Mouse (Mus musculus): ENCODE data around the gene Atad1. TPM values are rescaled to one million over a fixed set of nuclear protein-coding genes. Genes with fewer than 3 reads are reported as not detected.
A peak's percentile ranks its signal among the peaks of the same experiment; 100 is the strongest.
"Not testable (repeated sequence)": the region's sequence is repeated elsewhere in the genome, so short reads cannot be mapped to it uniquely, and the experiment has no call there.

The Atad1 gene
- 64.1 and 66.5 TPM in 2 replicates for polyA plus RNA-seq (2014; fragmentation: Nextera tagmentation; extraction: Ambion mirVana)

DNA sequence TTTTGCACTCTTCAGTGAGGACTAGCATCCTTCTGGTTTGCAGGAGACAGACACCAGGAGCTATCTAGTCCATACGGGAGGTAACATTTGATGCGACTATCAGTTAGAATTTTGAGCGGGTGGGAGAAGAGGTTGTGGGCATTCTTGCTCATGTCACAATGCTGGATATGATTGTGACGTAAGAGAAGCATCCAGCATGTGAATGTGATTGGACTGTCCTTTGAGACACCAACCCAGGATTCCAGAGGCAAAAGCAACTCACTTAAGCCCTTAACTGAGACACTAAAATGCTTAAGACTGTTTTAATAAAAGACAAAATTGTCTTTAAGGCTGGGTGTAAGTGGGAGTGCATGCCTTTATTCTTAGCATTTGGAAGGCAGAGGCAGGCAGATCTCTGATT lies at the start of gene Atad1:
TSS of gene Atad1 (minus strand) at position 101 of the 400 bp plus-strand sequence.
- WGBS = 92% methylated on average over 4 of the region's 4 CpGs
- no peak within 1 kb of the TSS for H3K4me3 ChIP-seq (ENCODE audit: low read depth, low read length)
- DNase-seq (ENCODE audit: low spot score) (no peak), ATAC-seq (ENCODE audit: low read depth) (no peak)
- H3K9me3 ChIP-seq (ENCODE audit: control insufficient read depth, low read length) = no peaks in the 10 kb centered on the region
- no peaks in the 10 kb centered on the region for H3K36me3 ChIP-seq (ENCODE audit: control insufficient read depth, insufficient read depth, low read length)
- no peaks in the 10 kb centered on the region for H3K4me1 ChIP-seq (ENCODE audit: control insufficient read depth, insufficient read depth, low read length)
- no peak within 1 kb of the TSS for H3K4me2 ChIP-seq (ENCODE audit: low read depth, low read length)
- H3K27ac ChIP-seq (replicated peaks; ENCODE audit: low read depth, low read length) = no peak within 1 kb of the TSS
- no peak within 1 kb of the TSS for H3K9ac ChIP-seq (ENCODE audit: low read depth, low read length)
- no peaks in the 10 kb centered on the region for H3K27me3 ChIP-seq (replicated peaks; ENCODE audit: control insufficient read depth, insufficient read depth, low read length)

- not testable (repeated sequence) for H3K9me3 ChIP-seq (ENCODE audit: control insufficient read depth, low read length); DNase-seq (ENCODE audit: low spot score); H3K4me3 ChIP-seq (ENCODE audit: low read depth, low read length); H3K27me3 ChIP-seq (replicated peaks; ENCODE audit: control insufficient read depth, insufficient read depth, low read length); H3K9ac ChIP-seq (ENCODE audit: low read depth, low read length); H3K36me3 ChIP-seq (ENCODE audit: control insufficient read depth, insufficient read depth, low read length); H3K27ac ChIP-seq (replicated peaks; ENCODE audit: low read depth, low read length); ATAC-seq (ENCODE audit: low read depth); H3K4me2 ChIP-seq (ENCODE audit: low read depth, low read length)
- 83% methylated on average over 3 of the region's 3 CpGs for WGBS
- peaks cover 23% of the 10 kb centered on the region; the same call in 1 of the 2 replicates for H3K4me1 ChIP-seq (ENCODE audit: control insufficient read depth, insufficient read depth, low read length)
These were observed 48.4 kb upstream of the Atad1 start for GRCm38 (mm10) chr19:32788016-32788415.

GRCm38 (mm10) chr19:32787388-32787787 lies 47.8 kb upstream of the Atad1 start:
- H3K4me3 ChIP-seq (ENCODE audit: low read depth, low read length); H3K9me3 ChIP-seq (ENCODE audit: control insufficient read depth, low read length); H3K4me2 ChIP-seq (ENCODE audit: low read depth, low read length); H3K9ac ChIP-seq (ENCODE audit: low read depth, low read length); ATAC-seq (ENCODE audit: low read depth); H3K27ac ChIP-seq (replicated peaks; ENCODE audit: low read depth, low read length); H3K36me3 ChIP-seq (ENCODE audit: control insufficient read depth, insufficient read depth, low read length); H3K27me3 ChIP-seq (replicated peaks; ENCODE audit: control insufficient read depth, insufficient read depth, low read length); DNase-seq (ENCODE audit: low spot score): not testable (repeated sequence)
- 35% methylated on average over 4 of the region's 4 CpGs for whole genome bisulfite sequencing
- H3K4me1 ChIP-seq (ENCODE audit: control insufficient read depth, insufficient read depth, low read length) = peaks cover 23% of the 10 kb centered on the region; the same call in 1 of the 2 replicates

- Histone ChIP-seq H3K4me2 (ENCODE audit: low read depth, low read length) (no peak overlapping the region), H3K9me3 (ENCODE audit: control insufficient read depth, low read length) (no peaks in the 10 kb centered on the region), H3K4me3 (ENCODE audit: low read depth, low read length) (no peak overlapping the region), H3K36me3 (ENCODE audit: control insufficient read depth, insufficient read depth, low read length) (peaks cover 6% of the 10 kb centered on the region), H3K27me3 (replicated peaks; ENCODE audit: control insufficient read depth, insufficient read depth, low read length) (no peaks in the 10 kb centered on the region), H3K27ac (replicated peaks; ENCODE audit: low read depth, low read length) (no peak overlapping the region), H3K9ac (ENCODE audit: low read depth, low read length) (no peak overlapping the region), H3K4me1 (ENCODE audit: control insufficient read depth, insufficient read depth, low read length) (no peaks in the 10 kb centered on the region)
- DNase-seq (ENCODE audit: low spot score) (peak; percentile 54), ATAC-seq (ENCODE audit: low read depth) (no peak)
- 55% methylated on average over 5 of the region's 5 CpGs for WGBS
These were observed 41.9 kb upstream of the Atad1 start for GRCm38 (mm10) chr19:32781305-32782071.

- no peaks in the 10 kb centered on the region for H3K4me1 ChIP-seq (ENCODE audit: control insufficient read depth, insufficient read depth, low read length)
- peaks cover 5% of the 10 kb centered on the region for H3K36me3 ChIP-seq (ENCODE audit: control insufficient read depth, insufficient read depth, low read length)
- no peak for ATAC-seq (ENCODE audit: low read depth)
- no peak overlapping the region for H3K4me2 ChIP-seq (ENCODE audit: low read depth, low read length)
- no peak overlapping the region for H3K9ac ChIP-seq (ENCODE audit: low read depth, low read length)
- WGBS = 60% methylated on average over 3 of the region's 3 CpGs
- no peaks in the 10 kb centered on the region for H3K27me3 ChIP-seq (replicated peaks; ENCODE audit: control insufficient read depth, insufficient read depth, low read length)
- no peak for DNase-seq (ENCODE audit: low spot score)
- H3K9me3 ChIP-seq (ENCODE audit: control insufficient read depth, low read length) = no peaks in the 10 kb centered on the region
- H3K27ac ChIP-seq (replicated peaks; ENCODE audit: low read depth, low read length) = no peak overlapping the region
- H3K4me3 ChIP-seq (ENCODE audit: low read depth, low read length) = no peak overlapping the region
These were observed 39.5 kb upstream of the Atad1 start for GRCm38 (mm10) chr19:32779131-32779530.

- WGBS = 30% methylated on average over 2 of the region's 2 CpGs
- no peaks in the 10 kb centered on the region for H3K9me3 ChIP-seq (ENCODE audit: control insufficient read depth, low read length)
- no peak for ATAC-seq (ENCODE audit: low read depth)
These were observed 38.8 kb upstream of the Atad1 start for GRCm38 (mm10) chr19:32778411-32778810.

DNA sequence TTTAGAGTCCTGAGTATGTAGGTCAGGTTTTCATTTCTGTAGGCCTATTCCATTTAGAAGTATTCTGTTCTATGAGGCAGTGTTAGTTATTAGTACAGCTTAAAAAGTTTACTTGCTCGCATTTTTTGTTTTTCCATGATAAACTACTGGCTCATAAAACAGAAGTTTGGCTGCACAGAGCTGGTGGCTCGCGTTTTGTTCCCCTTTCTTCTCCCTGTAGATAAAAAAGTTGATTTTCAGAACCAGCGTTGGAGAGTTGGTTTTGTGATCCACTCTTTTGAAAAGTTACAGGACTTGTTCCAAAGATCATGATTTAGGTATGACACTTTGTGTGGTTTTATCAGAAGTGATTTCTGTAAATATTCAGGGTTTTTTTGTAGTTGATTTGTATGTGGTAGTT lies 22.9 kb upstream of the Atad1 start:
- Histone ChIP-seq H3K4me3 (ENCODE audit: low read depth, low read length) (no peak overlapping the region), H3K27me3 (replicated peaks; ENCODE audit: control insufficient read depth, insufficient read depth, low read length) (no peaks in the 10 kb centered on the region), H3K9ac (ENCODE audit: low read depth, low read length) (no peak overlapping the region), H3K27ac (replicated peaks; ENCODE audit: low read depth, low read length) (no peak overlapping the region), H3K4me1 (ENCODE audit: control insufficient read depth, insufficient read depth, low read length) (peaks cover 15% of the 10 kb centered on the region; the same call in 1 of the 2 replicates), H3K4me2 (ENCODE audit: low read depth, low read length) (peak overlapping the region; percentile 31; the same call in 1 of the 2 replicates), H3K9me3 (ENCODE audit: control insufficient read depth, low read length) (no peaks in the 10 kb centered on the region), H3K36me3 (ENCODE audit: control insufficient read depth, insufficient read depth, low read length) (peaks cover 13% of the 10 kb centered on the region)
- WGBS = 85% methylated on average over 4 of the region's 4 CpGs
- ATAC-seq (ENCODE audit: low read depth) = no peak
- no peak for DNase-seq (ENCODE audit: low spot score)

More at GRCm38 (mm10) chr19:32778411-32778810, 38.8 kb upstream of the Atad1 start:
- H3K4me3 ChIP-seq (ENCODE audit: low read depth, low read length) = no peak overlapping the region
- H3K4me1 ChIP-seq (ENCODE audit: control insufficient read depth, insufficient read depth, low read length) = no peaks in the 10 kb centered on the region
- no peak for DNase-seq (ENCODE audit: low spot score)
- no peak overlapping the region for H3K9ac ChIP-seq (ENCODE audit: low read depth, low read length)
- peaks cover 9% of the 10 kb centered on the region for H3K36me3 ChIP-seq (ENCODE audit: control insufficient read depth, insufficient read depth, low read length)
- H3K4me2 ChIP-seq (ENCODE audit: low read depth, low read length) = no peak overlapping the region
- no peak overlapping the region for H3K27ac ChIP-seq (replicated peaks; ENCODE audit: low read depth, low read length)
- H3K27me3 ChIP-seq (replicated peaks; ENCODE audit: control insufficient read depth, insufficient read depth, low read length) = no peaks in the 10 kb centered on the region

DNA sequence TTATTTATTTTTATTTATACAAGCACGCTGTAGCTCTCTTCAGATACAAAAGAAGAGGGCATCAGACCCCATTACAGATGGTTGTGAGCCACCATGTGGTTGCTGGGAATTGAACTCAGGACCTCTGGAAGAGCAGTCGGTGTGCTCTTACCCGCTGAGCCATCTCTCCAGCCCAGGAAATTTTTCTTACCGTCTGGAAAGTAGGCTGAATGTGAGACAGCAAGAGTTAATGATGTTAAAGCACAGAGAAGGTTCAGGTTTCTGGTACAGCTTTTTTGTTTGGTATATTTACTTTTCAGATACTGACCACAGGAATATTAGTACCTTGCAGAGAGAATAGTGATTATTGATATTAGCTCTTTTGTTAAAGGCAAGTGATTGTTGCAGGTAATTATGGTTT lies 21.6 kb upstream of the Atad1 start:
- Histone ChIP-seq H3K27ac (replicated peaks; ENCODE audit: low read depth, low read length) (no peak overlapping the region), H3K9me3 (ENCODE audit: control insufficient read depth, low read length) (no peaks in the 10 kb centered on the region), H3K9ac (ENCODE audit: low read depth, low read length) (no peak overlapping the region), H3K4me3 (ENCODE audit: low read depth, low read length) (peak overlapping the region; percentile 98), H3K4me2 (ENCODE audit: low read depth, low read length) (peak overlapping the region; percentile 93), H3K36me3 (ENCODE audit: control insufficient read depth, insufficient read depth, low read length) (peaks cover 10% of the 10 kb centered on the region), H3K27me3 (replicated peaks; ENCODE audit: control insufficient read depth, insufficient read depth, low read length) (no peaks in the 10 kb centered on the region), H3K4me1 (ENCODE audit: control insufficient read depth, insufficient read depth, low read length) (peaks cover 15% of the 10 kb centered on the region; the same call in 1 of the 2 replicates)
- ATAC-seq (ENCODE audit: low read depth) (no peak), DNase-seq (ENCODE audit: low spot score) (no peak)
- 58% methylated on average over 4 of the region's 4 CpGs for WGBS

- Histone ChIP-seq H3K27ac (replicated peaks; ENCODE audit: low read depth, low read length) (no peak overlapping the region), H3K9ac (ENCODE audit: low read depth, low read length) (peak overlapping the region; percentile 54), H3K36me3 (ENCODE audit: control insufficient read depth, insufficient read depth, low read length) (peaks cover 5% of the 10 kb centered on the region; the same call in 1 of the 2 replicates), H3K4me2 (ENCODE audit: low read depth, low read length) (peak overlapping the region; percentile 93), H3K27me3 (replicated peaks; ENCODE audit: control insufficient read depth, insufficient read depth, low read length) (no peaks in the 10 kb centered on the region), H3K4me3 (ENCODE audit: low read depth, low read length) (peak overlapping the region; percentile 98), H3K4me1 (ENCODE audit: control insufficient read depth, insufficient read depth, low read length) (peaks cover 17% of the 10 kb centered on the region; the same call in 1 of the 2 replicates), H3K9me3 (ENCODE audit: control insufficient read depth, low read length) (no peaks in the 10 kb centered on the region)
- DNase-seq (ENCODE audit: low spot score) = no peak
- ATAC-seq (ENCODE audit: low read depth) = no peak
- 32% methylated on average over 6 of the region's 6 CpGs for WGBS
These were observed 20.9 kb upstream of the Atad1 start for GRCm38 (mm10) chr19:32760499-32760898.
